ENCODE assay signal across 9 mouse cellular contexts in the genomic region with DNA sequence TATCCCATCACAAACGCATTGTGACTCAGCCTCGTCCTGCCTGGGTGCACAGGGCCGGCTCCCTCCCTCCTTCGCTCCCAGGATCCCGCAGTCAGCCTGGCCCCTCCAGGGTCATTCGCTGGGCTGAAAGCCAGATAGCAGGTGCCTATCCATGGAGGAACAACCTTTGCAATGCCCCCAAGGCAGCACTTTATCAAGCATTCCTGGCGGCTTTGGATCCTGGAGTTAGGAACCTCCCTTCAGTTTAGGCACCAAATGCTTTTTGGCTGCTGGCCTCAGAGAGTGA.
DNase-seq lines count a peak whose midpoint lies in the region; ATAC-seq and TF ChIP-seq lines count a peak whose summit lies in the region.
"Had no signal": no experiment of that assay in that cellular context is flagged by ENCODE, and none has a peak within 500 bp of the region (broad histone marks: within the 10 kb centered on the region; RNA-seq: fewer than 3 reads in every experiment).

No protein-coding gene starts in this region.

- 50% methylated on average over 7 of the region's 7 CpGs for WGBS in midbrain, embryonic 11.5 days
- WGBS in midbrain, postnatal 0 days: 39% methylated on average over 7 of the region's 7 CpGs
- WGBS in hindbrain, embryonic 14.5 days: 30% methylated on average over 7 of the region's 7 CpGs
- 38% methylated on average over 7 of the region's 7 CpGs for WGBS in neural tube, embryonic 14.5 days
- 55% methylated on average over 7 of the region's 7 CpGs for WGBS in forebrain, embryonic 12.5 days

- H3K27ac ChIP-seq in midbrain, embryonic 11.5 days (ENCODE audit: low read depth, low read length): no peak overlapping the region
- no peak overlapping the region for H3K27ac ChIP-seq in midbrain, postnatal 0 days (ENCODE audit: low read depth, low read length)
- H3K27ac ChIP-seq in hindbrain, embryonic 14.5 days: no peak overlapping the region
- no peak overlapping the region for H3K27ac ChIP-seq in neural tube, embryonic 14.5 days (ENCODE audit: low read depth, low read length)
- H3K27ac ChIP-seq in forebrain, embryonic 12.5 days: no peak overlapping the region

- H3K4me1 ChIP-seq in midbrain, embryonic 11.5 days (ENCODE audit: control insufficient read depth, insufficient read depth, low read length): peaks cover 10% of the 10 kb centered on the region; the same call in 1 of the 2 replicates
- H3K4me1 ChIP-seq in midbrain, postnatal 0 days (ENCODE audit: insufficient read depth, low read length): 0 out of 2 replicates have a peak, but pooled peaks cover 4% of the 10 kb centered on the region
- H3K4me1 ChIP-seq in hindbrain, embryonic 14.5 days (replicated peaks; ENCODE audit: control insufficient read depth, insufficient read depth, low read length): peaks cover 11% of the 10 kb centered on the region
- 0 out of 2 replicates have a peak, but pooled peaks cover 3% of the 10 kb centered on the region for H3K4me1 ChIP-seq in neural tube, embryonic 14.5 days (ENCODE audit: control insufficient read depth, insufficient read depth, low read length)
- peaks cover 12% of the 10 kb centered on the region; the same call in 1 of the 2 replicates for H3K4me1 ChIP-seq in forebrain, embryonic 12.5 days

- H3K4me2 ChIP-seq in midbrain, embryonic 11.5 days: no peak overlapping the region
- no peak overlapping the region for H3K4me2 ChIP-seq in midbrain, postnatal 0 days (ENCODE audit: low read depth, low read length, poor library complexity, severe bottlenecking)
- no peak overlapping the region for H3K4me2 ChIP-seq in hindbrain, embryonic 14.5 days (replicated peaks)
- H3K4me2 ChIP-seq in neural tube, embryonic 14.5 days (ENCODE audit: low read depth, low read length): no peak overlapping the region
- H3K4me2 ChIP-seq in forebrain, embryonic 12.5 days: no peak overlapping the region

- H3K27me3 ChIP-seq in midbrain, embryonic 11.5 days (ENCODE audit: control insufficient read depth, insufficient read depth, low read length): no peaks in the 10 kb centered on the region
- no peaks in the 10 kb centered on the region for H3K27me3 ChIP-seq in midbrain, postnatal 0 days (ENCODE audit: insufficient read depth, low read length)
- no peaks in the 10 kb centered on the region for H3K27me3 ChIP-seq in hindbrain, embryonic 14.5 days (ENCODE audit: control insufficient read depth, insufficient read depth, low read length)
- no peaks in the 10 kb centered on the region for H3K27me3 ChIP-seq in neural tube, embryonic 14.5 days (ENCODE audit: control insufficient read depth, insufficient read depth, low read length)
- H3K27me3 ChIP-seq in forebrain, embryonic 12.5 days: peaks cover 4% of the 10 kb centered on the region; the same call in 1 of the 2 replicates

- DNase-seq in midbrain, embryonic 11.5 days (ENCODE audit: low spot score, missing footprints): peak; percentile 68
- no peak for DNase-seq in midbrain, postnatal 0 days (ENCODE audit: low spot score)
- DNase-seq in heart, adult 18-20 months: peak; percentile 55 to 61
- no peak for DNase-seq in hindbrain, embryonic 14.5 days (ENCODE audit: low spot score)
- no peak for DNase-seq in left cerebral cortex, adult 11 months (ENCODE audit: low spot score)
- no peak for DNase-seq in gastrocnemius, postnatal 25 days

- no peaks in the 10 kb centered on the region for H3K36me3 ChIP-seq in midbrain, embryonic 11.5 days (ENCODE audit: control insufficient read depth, insufficient read depth, low read length)
- no peaks in the 10 kb centered on the region for H3K36me3 ChIP-seq in midbrain, postnatal 0 days (ENCODE audit: insufficient read depth, low read length)
- no peaks in the 10 kb centered on the region for H3K36me3 ChIP-seq in hindbrain, embryonic 14.5 days (replicated peaks; ENCODE audit: control insufficient read depth, insufficient read depth)
- no peaks in the 10 kb centered on the region for H3K36me3 ChIP-seq in neural tube, embryonic 14.5 days (ENCODE audit: control insufficient read depth, insufficient read depth, low read length)
- no peaks in the 10 kb centered on the region for H3K36me3 ChIP-seq in forebrain, embryonic 12.5 days (replicated peaks)

- H3K9ac ChIP-seq in midbrain, embryonic 11.5 days (ENCODE audit: low read length): no peak overlapping the region
- no peak overlapping the region for H3K9ac ChIP-seq in midbrain, postnatal 0 days (replicated peaks; ENCODE audit: low read length, poor library complexity, severe bottlenecking)
- H3K9ac ChIP-seq in hindbrain, embryonic 14.5 days: no peak overlapping the region
- no peak overlapping the region for H3K9ac ChIP-seq in neural tube, embryonic 14.5 days (replicated peaks; ENCODE audit: low read depth, low read length)
- H3K9ac ChIP-seq in forebrain, embryonic 12.5 days: no peak overlapping the region

- ATAC-seq in midbrain, embryonic 11.5 days (ENCODE audit: low FRiP score): peak; percentile 45
- no peak for ATAC-seq in midbrain, postnatal 0 days (ENCODE audit: low FRiP score)
- ATAC-seq in hindbrain, embryonic 14.5 days (ENCODE audit: low FRiP score): peak; percentile 53
- peak; percentile 63; the same call in 1 of the 2 replicates for ATAC-seq in neural tube, embryonic 14.5 days (ENCODE audit: low read depth)
- ATAC-seq in forebrain, embryonic 12.5 days (ENCODE audit: low FRiP score): no peak

- no peak overlapping the region for H3K4me3 ChIP-seq in midbrain, embryonic 11.5 days (ENCODE audit: low read depth, low read length)
- no peak overlapping the region for H3K4me3 ChIP-seq in midbrain, postnatal 0 days (ENCODE audit: low read depth, low read length)
- H3K4me3 ChIP-seq in hindbrain, embryonic 14.5 days (replicated peaks; ENCODE audit: low read length): no peak overlapping the region
- H3K4me3 ChIP-seq in neural tube, embryonic 14.5 days (ENCODE audit: low read depth, low read length): no peak overlapping the region
- no peak overlapping the region for H3K4me3 ChIP-seq in forebrain, embryonic 12.5 days (replicated peaks)
- H3K4me3 ChIP-seq: erythroblast, embryonic 14.5 days had no signal

- TF ChIP-seq CTCF in midbrain, postnatal 0 days (IDR thresholded peaks at IDR 0.05): no peak

- H3K9me3 ChIP-seq in midbrain, embryonic 11.5 days (ENCODE audit: control insufficient read depth, low read length): no peaks in the 10 kb centered on the region
- no peaks in the 10 kb centered on the region for H3K9me3 ChIP-seq in midbrain, postnatal 0 days (ENCODE audit: low read length)
- no peaks in the 10 kb centered on the region for H3K9me3 ChIP-seq in hindbrain, embryonic 14.5 days (ENCODE audit: control insufficient read depth, low read length)
- no peaks in the 10 kb centered on the region for H3K9me3 ChIP-seq in neural tube, embryonic 14.5 days (ENCODE audit: control insufficient read depth, low read length)
- H3K9me3 ChIP-seq in forebrain, embryonic 12.5 days: no peaks in the 10 kb centered on the region

Comparison
In these comparisons a context has a peak if more than half of its experiments do, and no peak if none do; other contexts are left out.
1. ATAC-seq: peak in midbrain, embryonic 11.5 days (single experiment), hindbrain, embryonic 14.5 days (single experiment) and neural tube, embryonic 14.5 days (single experiment); none in midbrain, postnatal 0 days (single experiment) and forebrain, embryonic 12.5 days (single experiment).
2. DNase-seq: peak in midbrain, embryonic 11.5 days (single experiment) and heart, adult 18-20 months (2 of 2); none in midbrain, postnatal 0 days (single experiment), hindbrain, embryonic 14.5 days (single experiment), left cerebral cortex, adult 11 months (single experiment) and gastrocnemius, postnatal 25 days (single experiment).